Mouse (Mus musculus) stomach, embryonic 14.5 days (tissue): ENCODE data around the gene Stk19. TPM values are rescaled to one million over a fixed set of nuclear protein-coding genes. Genes with fewer than 3 reads are reported as not detected.
"Not testable (repeated sequence)": the region's sequence is repeated elsewhere in the genome, so short reads cannot be mapped to it uniquely, and the experiment has no call there.

Source experiments
- ATAC-seq: fragments of 200-750 bp; cut with Nextera tagmentation; 2 replicates; pipeline ENCODE4 v1.8.0; 2017; ENCODE audit warnings: low read depth, moderate TSS enrichment; ENCODE audit not compliant: insufficient number of reproducible peaks, insufficient read depth, low FRiP score
- H3K27ac ChIP-seq: fragments of 300-500 bp; sonication (generic); 2 replicates; pipeline ENCODE4 v1.5.1; 2014; ENCODE audit warnings: mild to moderate bottlenecking, low read length, moderate library complexity, mixed read lengths
- H3K27me3 ChIP-seq: fragments of 300-500 bp; sonication (generic); 2 replicates; pipeline ENCODE4 v1.6.1; 2014; ENCODE audit warnings: low read length, control low read depth, mixed read lengths; ENCODE audit not compliant: control insufficient read depth, insufficient read depth
- H3K36me3 ChIP-seq: fragments of 300-500 bp; sonication (generic); 2 replicates; pipeline ENCODE4 v1.6.1; 2014; ENCODE audit warnings: mild to moderate bottlenecking, control low read depth, low read length, moderate library complexity, mixed read lengths; ENCODE audit not compliant: control insufficient read depth, insufficient read depth
- H3K4me1 ChIP-seq: fragments of 300-500 bp; sonication (generic); 2 replicates; pipeline ENCODE4 v1.6.1; 2014; ENCODE audit warnings: low read length, control low read depth, mixed read lengths; ENCODE audit not compliant: control insufficient read depth, insufficient read depth
- H3K4me2 ChIP-seq: fragments of 300-500 bp; sonication (generic); replicated peaks from 2 replicates; pipeline ENCODE4 v1.6.1; 2014; ENCODE audit warnings: low read depth, low read length, control low read depth
- H3K4me3 ChIP-seq: fragments of 300-500 bp; sonication (generic); 2 replicates; pipeline ENCODE4 v1.5.1; 2014; ENCODE audit warnings: low read depth, low read length, control low read depth
- H3K9ac ChIP-seq: fragments of 300-500 bp; sonication (generic); replicated peaks from 2 replicates; pipeline ENCODE4 v1.6.1; 2014; ENCODE audit warnings: low read depth, mild to moderate bottlenecking, control low read depth, low read length, moderate library complexity, mixed read lengths
- H3K9me3 ChIP-seq: fragments of 300-500 bp; sonication (generic); 2 replicates; pipeline ENCODE4 v1.6.1; 2016; ENCODE audit warnings: low read depth, low read length, control low read depth; ENCODE audit not compliant: control insufficient read depth
- WGBS: fragments of 180-500 bp; shearing (Covaris S2); extraction: QIAGEN DNeasy Blood & Tissue Kit; methylation state at CpG from one replicate; pipeline ENCODE4 v1.1.7; 2014; 5-methylcytosine and 5-hydroxymethylcytosine counted together
- microRNA-seq: library from miRNA; unstranded; fragments of <30 nt; microRNA quantifications from one replicate; pipeline ENCODE4, GENCODE M21; 2016
- polyA plus RNA-seq: library from polyadenylated mRNA; unstranded; fragments of >200 nt; fragmentation: Nextera tagmentation; extraction: Ambion mirVana; gene quantifications from 2 replicates; pipeline ENCODE4 v1.2.1, GENCODE M21; 2014

Stk19 gene
- polyA plus RNA-seq, 1 experiment from 2014 or later, result 27.3 TPM

GRCm38 (mm10) chr17:34798071-34798470 lies 38.7 kb downstream of the Stk19 start:
- H3K4me1 ChIP-seq, H3K4me2 ChIP-seq, H3K36me3 ChIP-seq, ATAC-seq, H3K4me3 ChIP-seq, H3K9me3 ChIP-seq, H3K27me3 ChIP-seq, H3K27ac ChIP-seq, H3K9ac ChIP-seq: not testable (repeated sequence)
- WGBS, result 77% methylated on average over 6 of the region's 7 CpGs

DNA sequence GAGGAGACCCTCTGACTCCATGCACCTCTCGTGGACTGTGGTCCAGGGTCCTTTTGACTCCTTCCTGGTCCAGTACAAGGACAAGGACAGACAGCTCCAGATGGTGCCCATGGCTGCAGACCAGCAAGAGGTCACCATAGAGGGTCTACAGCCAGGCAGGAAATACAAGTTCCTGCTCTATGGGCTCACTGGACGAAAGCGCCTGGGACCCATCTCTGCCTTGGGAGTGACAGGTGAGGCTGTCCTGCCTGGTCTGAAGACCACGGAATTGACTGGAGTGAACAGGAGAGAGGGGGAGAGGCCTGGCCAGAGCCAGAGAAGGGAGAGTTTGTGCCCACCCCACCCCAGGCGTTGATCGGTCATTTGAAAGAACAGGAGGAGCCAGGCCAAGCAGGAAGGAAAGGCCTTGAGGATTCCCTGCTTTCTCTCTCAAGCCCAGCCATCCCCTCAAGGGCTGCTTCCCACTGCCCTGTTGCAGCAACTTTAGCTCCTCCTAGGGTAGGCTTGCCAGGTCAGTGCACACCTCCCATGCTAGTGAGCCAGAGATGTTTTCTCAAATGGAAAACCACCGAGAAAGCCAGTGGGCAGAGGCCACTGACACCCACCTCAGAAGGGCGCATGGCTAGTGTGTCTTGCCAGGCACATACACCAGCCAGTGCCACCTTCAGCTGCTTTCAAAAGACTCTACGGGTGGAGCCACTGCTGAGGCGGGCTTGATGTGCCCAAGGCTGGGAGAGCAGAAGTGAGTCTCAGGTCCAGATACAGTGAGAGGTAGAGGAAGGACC lies 39.3 kb downstream of the Stk19 start:
- not testable (repeated sequence) for H3K27ac ChIP-seq, ATAC-seq, H3K4me2 ChIP-seq, H3K27me3 ChIP-seq, H3K9me3 ChIP-seq, H3K36me3 ChIP-seq, H3K4me3 ChIP-seq, H3K9ac ChIP-seq, H3K4me1 ChIP-seq
- WGBS, result 87% methylated on average over 10 of the region's 10 CpGs

GRCm38 (mm10) chr17:34796311-34797140 lies 40.2 kb downstream of the Stk19 start:
- H3K27me3 ChIP-seq, result no peaks in the 10 kb centered on the region
- no peak overlapping the region for H3K27ac ChIP-seq
- H3K4me1 ChIP-seq, result no peaks in the 10 kb centered on the region
- no peaks in the 10 kb centered on the region for H3K9me3 ChIP-seq
- ATAC-seq, result no peak
- H3K4me2 ChIP-seq, result no peak overlapping the region
- H3K4me3 ChIP-seq, result no peak overlapping the region
- no peak overlapping the region for H3K9ac ChIP-seq
- H3K36me3 ChIP-seq, result no peaks in the 10 kb centered on the region
- 80% methylated on average over 8 of the region's 8 CpGs for WGBS

DNA sequence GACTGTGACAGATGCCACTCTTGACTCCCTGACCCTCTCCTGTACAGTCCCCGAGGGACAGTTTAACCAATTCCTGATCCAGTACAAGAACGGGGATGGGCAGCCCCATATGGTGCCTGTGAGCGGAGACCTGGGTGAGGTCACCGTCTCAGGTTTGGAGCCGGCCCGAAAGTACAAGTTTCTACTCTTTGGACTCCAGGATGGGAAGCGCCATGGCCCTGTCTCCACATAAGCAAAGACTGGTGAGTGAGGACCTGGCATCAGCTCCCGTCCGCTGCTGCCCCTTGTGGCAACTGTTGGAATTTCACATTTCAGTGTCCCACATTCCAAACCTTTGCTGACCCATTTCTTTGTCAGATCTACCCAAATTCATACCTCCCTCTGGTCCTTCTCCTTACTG lies 41.1 kb downstream of the Stk19 start:
- 66% methylated on average over 9 of the region's 9 CpGs for WGBS

DNA sequence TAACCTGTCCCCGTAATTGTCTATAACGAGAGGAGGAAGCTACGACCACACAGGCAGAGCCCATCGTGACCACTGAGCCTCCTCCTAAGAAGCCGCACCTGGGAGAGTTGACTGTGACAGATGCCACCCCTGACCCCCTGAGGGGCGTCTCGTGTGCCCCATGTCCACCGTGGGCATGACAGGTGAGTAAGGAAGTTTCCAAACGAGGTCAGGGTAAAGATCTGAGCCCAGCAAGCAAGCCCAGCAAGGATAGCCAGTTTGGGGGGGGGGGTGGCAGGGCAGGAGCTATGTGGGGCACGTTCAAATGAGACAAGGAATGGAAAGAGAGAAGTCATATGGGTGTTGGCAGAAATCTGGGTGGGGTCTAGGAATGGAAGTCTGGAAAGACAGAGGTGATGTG lies 41.7 kb downstream of the Stk19 start:
- Histone ChIP-seq H3K27ac (no peak overlapping the region), H3K4me1 (no peaks in the 10 kb centered on the region), H3K27me3 (no peaks in the 10 kb centered on the region), H3K9me3 (no peaks in the 10 kb centered on the region; the same call in 1 of the 2 replicates), H3K36me3 (no peaks in the 10 kb centered on the region), H3K9ac (no peak overlapping the region), H3K4me3 (no peak overlapping the region), H3K4me2 (no peak overlapping the region)
- 85% methylated on average over 10 of the region's 10 CpGs for WGBS
- no peak for ATAC-seq

More for the DNA sequence above, 41.1 kb downstream of the Stk19 start:
- Histone ChIP-seq H3K9me3 (no peaks in the 10 kb centered on the region; the same call in 1 of the 2 replicates), H3K4me2 (no peak overlapping the region), H3K27ac (no peak overlapping the region), H3K36me3 (no peaks in the 10 kb centered on the region), H3K27me3 (no peaks in the 10 kb centered on the region), H3K9ac (no peak overlapping the region), H3K4me3 (no peak overlapping the region), H3K4me1 (no peaks in the 10 kb centered on the region)
- ATAC-seq, result no peak

DNA sequence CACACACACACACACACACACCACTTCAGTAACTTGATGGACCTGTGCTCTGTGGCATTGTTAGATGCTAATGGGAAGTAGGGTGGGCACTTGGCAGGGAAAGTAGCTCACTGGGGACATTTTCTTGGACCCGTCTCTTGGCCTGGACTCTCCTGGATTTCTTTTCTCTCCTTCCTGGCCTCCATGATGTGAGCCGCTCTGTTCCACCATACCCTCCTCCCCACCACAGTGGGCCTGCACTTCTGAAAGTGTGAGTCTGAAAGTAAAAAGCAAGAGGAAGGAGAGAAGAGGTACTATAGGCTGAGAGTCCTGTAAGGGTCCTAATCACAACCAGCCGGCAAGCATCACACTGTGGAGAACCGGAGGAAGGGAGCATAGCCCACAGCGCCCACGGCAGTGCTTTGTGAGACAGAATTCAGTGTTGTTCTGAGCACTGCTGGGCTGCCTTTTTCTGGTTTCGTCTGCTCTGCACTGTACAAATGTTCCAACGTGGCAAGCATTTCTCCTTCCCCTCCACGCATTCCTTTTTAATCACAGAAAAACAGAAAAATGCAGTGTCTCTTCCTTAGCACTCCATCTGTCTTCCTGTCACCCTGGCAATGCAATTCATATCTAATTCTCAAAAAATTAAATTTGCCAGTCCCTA lies 58.9 kb downstream of the Stk19 start:
- WGBS, result 74% methylated on average over 9 of the region's 9 CpGs
- H3K36me3 ChIP-seq, result no peaks in the 10 kb centered on the region
- H3K9ac ChIP-seq, result no peak overlapping the region
- no peak for ATAC-seq
- no peaks in the 10 kb centered on the region for H3K27me3 ChIP-seq
- no peak overlapping the region for H3K4me3 ChIP-seq
- no peaks in the 10 kb centered on the region for H3K4me1 ChIP-seq
- 0 out of 2 replicates have a peak, but pooled peaks cover 4% of the 10 kb centered on the region for H3K9me3 ChIP-seq
- no peak overlapping the region for H3K27ac ChIP-seq
- no peak overlapping the region for H3K4me2 ChIP-seq

Small RNA genes lying within 50 kb of the gene (microRNA-seq; reads per million reads assigned to microRNA genes)
- gene Mir6970 (0.78 reads per million), gene Mir6971 (1.6 reads per million), gene Mir6972 (not detected)

Other genes starting within 250 kb of the Stk19 start
- 6.1 and 8.0 TPM in 2 replicates for gene Gpsm3, start 247.1 kb downstream of the Stk19 start, polyA plus RNA-seq
- gene Pbx2, start 245.7 kb downstream of the Stk19 start, polyA plus RNA-seq, result 13.1 and 15.5 TPM in 2 replicates
- 3.7 and 3.8 TPM in 2 replicates for gene Ager, start 239.1 kb downstream of the Stk19 start, polyA plus RNA-seq
- 104 and 105 TPM in 2 replicates for gene Rnf5, start 233.3 kb downstream of the Stk19 start, polyA plus RNA-seq
- 53.1 and 53.9 TPM in 2 replicates for gene Agpat1, start 232.7 kb downstream of the Stk19 start, polyA plus RNA-seq
- 3.8 and 4.2 TPM in 2 replicates for gene Egfl8, start 221.0 kb downstream of the Stk19 start, polyA plus RNA-seq
- 31.2 and 31.8 TPM in 2 replicates for gene Ppt2, start 208.4 kb downstream of the Stk19 start, polyA plus RNA-seq
- gene Prrt1, start 207.4 kb downstream of the Stk19 start, polyA plus RNA-seq, result 0.56 and 0.67 TPM in 2 replicates
- gene Fkbpl, start 192.2 kb downstream of the Stk19 start, polyA plus RNA-seq, result 11.9 and 12.0 TPM in 2 replicates
- gene Atf6b, start 189.8 kb downstream of the Stk19 start, polyA plus RNA-seq, result 56.5 and 58.3 TPM in 2 replicates
- 1.1 TPM in 2 replicates for gene Tnxb, start 166.4 kb downstream of the Stk19 start, polyA plus RNA-seq
- 0.07 TPM in 1 of 2 replicates, not detected in the other for gene C4b, start 93.1 kb downstream of the Stk19 start, polyA plus RNA-seq
- not detected in 2 replicates for gene Cyp21a1, start 32.4 kb downstream of the Stk19 start, polyA plus RNA-seq
- gene Dxo, start 74 bp upstream of the Stk19 start, polyA plus RNA-seq, result 52.9 and 56.4 TPM in 2 replicates
- 37.7 and 39.5 TPM in 2 replicates for gene Skiv2l, start 13.3 kb upstream of the Stk19 start, polyA plus RNA-seq
- 101 and 114 TPM in 2 replicates for gene Nelfe, start 13.4 kb upstream of the Stk19 start, polyA plus RNA-seq
- 6.7 and 9.4 TPM in 2 replicates for gene Cfb, start 25.6 kb upstream of the Stk19 start, polyA plus RNA-seq
- 0.87 and 1.2 TPM in 2 replicates for gene Zbtb12, start 42.5 kb upstream of the Stk19 start, polyA plus RNA-seq
- not detected in 2 replicates for gene Gm20547, start 45.1 kb upstream of the Stk19 start, polyA plus RNA-seq
- 2.8 TPM in 2 replicates for gene C2, start 61.3 kb upstream of the Stk19 start, polyA plus RNA-seq
- gene Ehmt2, start 61.5 kb upstream of the Stk19 start, polyA plus RNA-seq, result 69.4 and 79.4 TPM in 2 replicates
- 5.3 and 6.4 TPM in 2 replicates for gene Slc44a4, start 77.5 kb upstream of the Stk19 start, polyA plus RNA-seq
- 15.1 and 16.2 TPM in 2 replicates for gene Neu1, start 94.3 kb upstream of the Stk19 start, polyA plus RNA-seq
- 0.54 and 0.84 TPM in 2 replicates for gene Hspa1b, start 122.3 kb upstream of the Stk19 start, polyA plus RNA-seq
- 0.66 TPM in 1 of 2 replicates, not detected in the other for gene Gm20481, start 133.0 kb upstream of the Stk19 start, polyA plus RNA-seq
- gene Hspa1a, start 135.2 kb upstream of the Stk19 start, polyA plus RNA-seq, result 4.9 and 6.0 TPM in 2 replicates
- 0.73 and 0.75 TPM in 2 replicates for gene Hspa1l, start 135.8 kb upstream of the Stk19 start, polyA plus RNA-seq
- gene Lsm2, start 144.9 kb upstream of the Stk19 start, polyA plus RNA-seq, result 177 and 205 TPM in 2 replicates
- gene Vars, start 164.0 kb upstream of the Stk19 start, polyA plus RNA-seq, result 84.0 and 92.3 TPM in 2 replicates
- 0.18 and 0.22 TPM in 2 replicates for gene Vwa7, start 179.6 kb upstream of the Stk19 start, polyA plus RNA-seq
- gene Sapcd1, start 191.1 kb upstream of the Stk19 start, polyA plus RNA-seq, result 16.3 and 21.3 TPM in 2 replicates
- gene Msh5, start 209.8 kb upstream of the Stk19 start, polyA plus RNA-seq, result 3.6 and 3.8 TPM in 2 replicates
- gene Clic1, start 213.0 kb upstream of the Stk19 start, polyA plus RNA-seq, result 83.0 and 88.5 TPM in 2 replicates
- gene Ddah2, start 222.1 kb upstream of the Stk19 start, polyA plus RNA-seq, result 292 and 322 TPM in 2 replicates
- 0.30 and 0.63 TPM in 2 replicates for gene Ly6g6c, start 228.4 kb upstream of the Stk19 start, polyA plus RNA-seq
- gene Mpig6b, start 229.2 kb upstream of the Stk19 start, polyA plus RNA-seq, result 0.97 and 1.3 TPM in 2 replicates
- 7.8 and 9.7 TPM in 2 replicates for gene Ly6g6e, start 240.0 kb upstream of the Stk19 start, polyA plus RNA-seq
- gene Ly6g6d, start 241.1 kb upstream of the Stk19 start, polyA plus RNA-seq, result 1.5 and 2.1 TPM in 2 replicates
- 0.29 TPM in 1 of 2 replicates, not detected in the other for gene Ly6g6f, start 248.7 kb upstream of the Stk19 start, polyA plus RNA-seq